Mouse (Mus musculus) lung, postnatal 0 days (tissue): ENCODE data around the gene Grtp1. TPM values are rescaled to one million over a fixed set of nuclear protein-coding genes. Genes with fewer than 3 reads are reported as not detected.

Source experiments
- ATAC-seq: fragments of 200-750 bp; cut with Nextera tagmentation; 2 replicates; pipeline ENCODE4 v1.8.0; 2017; ENCODE audit warnings: moderate library complexity
- DNase-seq: peaks from one replicate; pipeline ENCODE4 v3.0.0-alpha.2; 2016; ENCODE audit warnings: low spot score
- H3K27ac ChIP-seq: fragments of 300-500 bp; sonication (generic); 2 replicates; pipeline ENCODE4 v1.5.1; 2014; ENCODE audit warnings: antibody characterized with exemption, mild to moderate bottlenecking, low read length, mixed read lengths
- H3K27me3 ChIP-seq: fragments of 300-500 bp; sonication (generic); replicated peaks from 2 replicates; pipeline ENCODE4 v1.6.1; 2014; ENCODE audit warnings: low read length, mixed read lengths; ENCODE audit not compliant: insufficient read depth
- H3K36me3 ChIP-seq: fragments of 300-500 bp; sonication (generic); 2 replicates; pipeline ENCODE4 v1.6.1; 2014; ENCODE audit warnings: low read length, mixed read lengths; ENCODE audit not compliant: insufficient read depth
- H3K4me1 ChIP-seq: fragments of 300-500 bp; sonication (generic); 2 replicates; pipeline ENCODE4 v1.6.1; 2014; ENCODE audit warnings: antibody characterized with exemption, low read depth, low read length, mixed read lengths; ENCODE audit not compliant: insufficient read depth
- H3K4me2 ChIP-seq: fragments of 300-500 bp; sonication (generic); replicated peaks from 2 replicates; pipeline ENCODE4 v1.6.1; 2014; ENCODE audit warnings: low read depth, mild to moderate bottlenecking, low read length, moderate library complexity, mixed read lengths
- H3K4me3 ChIP-seq: fragments of 300-500 bp; sonication (generic); 2 replicates; pipeline ENCODE4 v1.5.1; 2014; ENCODE audit warnings: low read depth, low read length
- H3K9ac ChIP-seq: fragments of 300-500 bp; sonication (generic); replicated peaks from 2 replicates; pipeline ENCODE4 v1.6.1; 2014; ENCODE audit warnings: low read depth, mild to moderate bottlenecking
- H3K9me3 ChIP-seq: fragments of 300-500 bp; sonication (generic); 2 replicates; pipeline ENCODE4 v1.6.1; 2016; ENCODE audit warnings: low read length, mixed read lengths
- CTCF ChIP-seq: IDR thresholded peaks from 2 replicates; pipeline ENCODE4 v1.5.1; 2016; ENCODE audit warnings: antibody characterized with exemption, mild to moderate bottlenecking
- EP300 ChIP-seq: IDR thresholded peaks from 2 replicates; pipeline ENCODE4 v1.6.1; 2016; ENCODE audit warnings: antibody characterized with exemption, mild to moderate bottlenecking, control low read depth
- WGBS: fragments of 180-500 bp; shearing (Covaris S2); extraction: QIAGEN DNeasy Blood & Tissue Kit; methylation state at CpG from one replicate; pipeline ENCODE4 v1.1.7; 2014; 5-methylcytosine and 5-hydroxymethylcytosine counted together
- polyA plus RNA-seq: library from polyadenylated mRNA; unstranded; fragments of >200 nt; fragmentation: Nextera tagmentation; extraction: Ambion mirVana; gene quantifications from 2 replicates; pipeline ENCODE4 v1.2.1, GENCODE M21; 2015

The Grtp1 gene
- polyA plus RNA-seq = 2.0 and 2.5 TPM in 2 replicates

GRCm38 (mm10) chr8:13200301-13201012, at the start of gene Grtp1:
Gene Grtp1 (minus strand): TSS chr8:13200620.
- DNase-seq (no peak), ATAC-seq (peak; percentile 60)
- Histone ChIP-seq H3K9ac (peak within 1 kb of the TSS; percentile 43; the same call in 1 of the 2 replicates), H3K4me3 (peak within 1 kb of the TSS; percentile 59), H3K9me3 (no peaks in the 10 kb centered on the region), H3K27ac (no peak within 1 kb of the TSS), H3K36me3 (no peaks in the 10 kb centered on the region), H3K4me1 (peaks cover 12% of the 10 kb centered on the region; the same call in 1 of the 2 replicates), H3K27me3 (peaks cover 16% of the 10 kb centered on the region), H3K4me2 (peak within 1 kb of the TSS; percentile 95)
- TF ChIP-seq EP300 = no peak
- TF ChIP-seq CTCF = no peak
- 2% methylated on average over 37 of the region's 58 CpGs for WGBS

GRCm38 (mm10) chr8:13244343-13244880, 44.0 kb upstream of the Grtp1 start:
- ATAC-seq (no peak), DNase-seq (no peak)
- 76% methylated on average over 11 of the region's 11 CpGs for WGBS
- Histone ChIP-seq H3K4me3 (no peak overlapping the region), H3K9me3 (no peaks in the 10 kb centered on the region), H3K36me3 (no peaks in the 10 kb centered on the region), H3K4me1 (no peaks in the 10 kb centered on the region), H3K4me2 (no peak overlapping the region), H3K27ac (no peak overlapping the region), H3K9ac (no peak overlapping the region), H3K27me3 (no peaks in the 10 kb centered on the region)
- TF ChIP-seq CTCF = no peak

- Histone ChIP-seq H3K36me3 (no peaks in the 10 kb centered on the region), H3K27me3 (no peaks in the 10 kb centered on the region), H3K9me3 (no peaks in the 10 kb centered on the region), H3K4me1 (no peaks in the 10 kb centered on the region), H3K27ac (no peak overlapping the region), H3K4me2 (no peak overlapping the region), H3K4me3 (no peak overlapping the region), H3K9ac (no peak overlapping the region)
- 66% methylated on average over 10 of the region's 10 CpGs for WGBS
- ATAC-seq (peak; percentile 32; the same call in 1 of the 2 replicates), DNase-seq (no peak)
- TF ChIP-seq CTCF (no peak), EP300 (no peak)
Measured at GRCm38 (mm10) chr8:13242985-13243870, 42.8 kb upstream of the Grtp1 start.

- no peak overlapping the region for H3K27ac ChIP-seq
- WGBS = 46% methylated on average over 7 of the region's 7 CpGs
- DNase-seq (peak; percentile 38), ATAC-seq (peak; percentile 69)
- H3K4me3 ChIP-seq = no peak overlapping the region
- H3K9ac ChIP-seq = no peak overlapping the region
- no peaks in the 10 kb centered on the region for H3K36me3 ChIP-seq
- H3K4me1 ChIP-seq = no peaks in the 10 kb centered on the region
- H3K4me2 ChIP-seq = no peak overlapping the region
- TF ChIP-seq EP300 (no peak), CTCF (no peak)
- H3K27me3 ChIP-seq = no peaks in the 10 kb centered on the region
- H3K9me3 ChIP-seq = no peaks in the 10 kb centered on the region
Measured at GRCm38 (mm10) chr8:13240691-13241090, 40.3 kb upstream of the Grtp1 start.

GRCm38 (mm10) chr8:13240055-13240454, 39.6 kb upstream of the Grtp1 start:
- TF ChIP-seq CTCF (no peak), EP300 (no peak)
- no peaks in the 10 kb centered on the region for H3K27me3 ChIP-seq
- H3K36me3 ChIP-seq = no peaks in the 10 kb centered on the region
- no peak overlapping the region for H3K9ac ChIP-seq
- 83% methylated on average over 9 of the region's 9 CpGs for WGBS
- no peaks in the 10 kb centered on the region for H3K4me1 ChIP-seq
- no peak for ATAC-seq
- H3K9me3 ChIP-seq = no peaks in the 10 kb centered on the region
- no peak for DNase-seq
- H3K4me3 ChIP-seq = no peak overlapping the region
- no peak overlapping the region for H3K27ac ChIP-seq
- H3K4me2 ChIP-seq = no peak overlapping the region

- WGBS = 88% methylated on average over 13 of the region's 13 CpGs
- Histone ChIP-seq H3K27ac (no peak overlapping the region), H3K4me3 (no peak overlapping the region), H3K36me3 (no peaks in the 10 kb centered on the region), H3K4me1 (no peaks in the 10 kb centered on the region), H3K9ac (no peak overlapping the region), H3K27me3 (no peaks in the 10 kb centered on the region), H3K4me2 (no peak overlapping the region), H3K9me3 (no peaks in the 10 kb centered on the region)
- DNase-seq (no peak), ATAC-seq (no peak)
- TF ChIP-seq EP300 = no peak
- TF ChIP-seq CTCF = no peak
Measured at GRCm38 (mm10) chr8:13234803-13235202, 34.4 kb upstream of the Grtp1 start.
